Mouse (Mus musculus): ENCODE measurements around the gene Igsf8.

DNA sequence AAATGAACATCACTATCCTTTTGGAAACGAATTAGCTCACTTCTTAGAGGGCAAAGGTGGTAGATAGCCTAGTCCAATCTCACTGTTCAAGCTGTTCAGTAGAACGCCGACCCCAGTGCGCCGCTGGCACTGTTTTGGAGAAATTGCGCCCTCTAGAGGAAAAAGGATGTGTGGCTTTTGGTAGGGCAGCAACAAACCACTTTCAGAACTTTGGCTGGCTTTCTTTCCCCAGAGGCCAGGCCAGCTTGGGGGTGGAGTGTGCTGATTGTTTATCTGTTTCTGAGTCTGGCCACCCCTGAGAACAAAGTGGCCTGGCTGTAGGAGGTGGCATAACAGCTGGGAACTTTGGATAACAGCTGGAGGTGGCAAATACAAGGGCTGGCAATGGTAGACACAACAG, 103.2 kb downstream of the Igsf8 start:
- TF ChIP-seq CTCF (IDR thresholded peaks at IDR 0.05; ENCODE audit: control insufficient read depth, insufficient read depth, insufficient read length) (peak; percentile 19), USF1 (IDR thresholded peaks at IDR 0.05; ENCODE audit: low read depth) (no peak)

All from C2C12 (cell line).